Mouse (Mus musculus) ES-E14 (cell line): ENCODE data around the gene Bcl2l1. TPM values are rescaled to one million over a fixed set of nuclear protein-coding genes. Genes with fewer than 3 reads are reported as not detected.

ENCODE experiments used
- DNase-seq: peaks from one replicate; pipeline ENCODE4 v3.0.0-alpha.2; 2013; ENCODE audit warnings: low read depth, low spot score
- H3K27ac ChIP-seq: 2 replicates; pipeline ENCODE4 v1.5.1; 2012; ENCODE audit warnings: low read depth, mild to moderate bottlenecking, low read length, moderate library complexity, mixed read lengths; ENCODE audit not compliant: poor library complexity, insufficient read depth, severe bottlenecking
- H3K36me3 ChIP-seq: 2 replicates; pipeline ENCODE4 v1.6.1; 2012; ENCODE audit warnings: mild to moderate bottlenecking, low read length, moderate library complexity, mixed read lengths; ENCODE audit not compliant: control insufficient read depth, poor library complexity, insufficient read depth, severe bottlenecking
- H3K4me1 ChIP-seq, 2 experiments: fragments of 150-350 bp in 1 of 2; sonication (generic) in 1 of 2; 2 replicates each; pipeline ENCODE4 v1.6.1; 2012; ENCODE audit warnings: low read length in 2 of 2, mild to moderate bottlenecking in 1 of 2, mixed read lengths in 1 of 2; ENCODE audit not compliant: control insufficient read depth in 2 of 2, insufficient read depth in 2 of 2, poor library complexity in 1 of 2
- H3K4me3 ChIP-seq, 2 experiments: fragments of 150-350 bp in 1 of 2; sonication (generic) in 1 of 2; 2 replicates each; pipeline ENCODE4 v1.5.1; 2012; ENCODE audit warnings: low read length in 2 of 2, low read depth in 1 of 2, mild to moderate bottlenecking in 1 of 2, mixed read lengths in 1 of 2; ENCODE audit not compliant: insufficient read depth in 1 of 2, poor library complexity in 1 of 2, severe bottlenecking in 1 of 2
- H3K9ac ChIP-seq: 2 replicates; pipeline ENCODE4 v1.6.1; 2012; ENCODE audit warnings: low read depth, mild to moderate bottlenecking, low read length, mixed read lengths; ENCODE audit not compliant: poor library complexity, insufficient read depth, severe bottlenecking
- H3K9me3 ChIP-seq: fragments of 150-350 bp; sonication (generic); 2 replicates; pipeline ENCODE4 v1.6.1; 2012; ENCODE audit warnings: low read depth, mild to moderate bottlenecking, low read length; ENCODE audit not compliant: control insufficient read depth, insufficient read depth
- CHD2 ChIP-seq: IDR thresholded peaks from 2 replicates; pipeline ENCODE4 v1.6.1; 2014; ENCODE audit warnings: mild to moderate bottlenecking, low read depth, low read length, inconsistent platforms
- HCFC1 ChIP-seq: IDR thresholded peaks from 2 replicates; pipeline ENCODE4 v1.6.1; 2012; ENCODE audit warnings: low read length, inconsistent platforms, borderline replicate concordance; ENCODE audit not compliant: insufficient read depth
- MAFK ChIP-seq: IDR thresholded peaks from 2 replicates; pipeline ENCODE4 v1.6.1; 2014; ENCODE audit warnings: mild to moderate bottlenecking, low read depth, low read length, inconsistent platforms; ENCODE audit not compliant: insufficient read depth
- ZC3H11A ChIP-seq: IDR thresholded peaks from 2 replicates; pipeline ENCODE4 v1.6.1; 2012; ENCODE audit warnings: low read depth, mild to moderate bottlenecking, inconsistent platforms, low read length, borderline replicate concordance
- ZNF384 ChIP-seq: IDR thresholded peaks from 2 replicates; pipeline ENCODE4 v1.6.1; 2012; ENCODE audit warnings: low read depth, low read length, inconsistent platforms
- in situ Hi-C, 2 experiments: fragments of 600-800 bp; cut with MboI; formaldehyde crosslinking; loops; one replicate each; pipeline ENCODE4 v1.15.1; 2025; ENCODE audit warnings: low sequenced_read_pairs in 2 of 2, inconsistent platforms in 1 of 2; ENCODE audit not compliant: unreplicated experiment in 2 of 2
- total RNA-seq: library from RNA; depleted of rRNA; stranded (reverse); fragments of 300-350 nt; gene quantifications from 2 replicates; pipeline ENCODE4 v1.2.3, GENCODE M21; 2012

Bcl2l1 gene
- total RNA-seq, 1 experiment = 34.9 TPM

DNA sequence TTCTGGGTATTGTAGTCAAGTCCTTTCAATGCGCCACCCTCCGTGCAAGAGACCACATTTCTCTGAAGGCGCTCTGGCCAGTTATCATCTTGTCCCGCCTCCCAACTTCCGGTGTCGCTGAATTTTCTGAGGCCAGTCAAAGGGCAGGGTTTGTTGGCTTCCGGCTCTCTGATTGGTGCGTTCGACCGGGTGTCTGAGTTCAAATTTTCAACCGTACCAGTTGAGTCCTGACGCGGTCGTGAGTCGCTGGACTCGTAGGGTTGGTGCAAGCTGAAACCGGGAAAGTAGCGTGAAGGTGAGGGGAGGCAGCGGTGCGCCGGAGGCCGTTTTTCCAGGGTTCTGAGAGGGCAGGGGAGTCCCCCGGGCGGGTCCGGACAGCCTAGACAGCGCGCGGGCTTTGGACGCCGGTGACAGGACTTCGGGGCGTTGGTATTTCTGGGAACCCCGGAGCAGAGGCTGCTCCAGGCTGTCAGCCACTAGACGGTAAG lies 16.3 kb upstream of the Bcl2l1 start, which contains the start of gene Tpx2:
TSS of gene Tpx2 (plus strand) at position 150 of the 488 bp plus-strand sequence.
- H3K4me3 ChIP-seq = peak within 1 kb of the TSS; percentile 86 to 98
- peaks cover 7% of the 10 kb centered on the region for H3K36me3 ChIP-seq
- peak within 1 kb of the TSS; percentile 71 for H3K27ac ChIP-seq
- H3K9ac ChIP-seq = peak within 1 kb of the TSS; percentile 96
- H3K9me3 ChIP-seq = no peaks in the 10 kb centered on the region
- peaks cover 0 to 8% of the 10 kb centered on the region in 2 experiments; a peak in 2 of 4 replicates for H3K4me1 ChIP-seq
- DNase-seq = peak; percentile 99
- in situ Hi-C loops = no loop called here
- no peak for TF ChIP-seq ZC3H11A
- TF ChIP-seq HCFC1 = peak; percentile 88
- no peak for TF ChIP-seq ZNF384
- TF ChIP-seq CHD2 = no peak
- no peak for TF ChIP-seq MAFK

DNA sequence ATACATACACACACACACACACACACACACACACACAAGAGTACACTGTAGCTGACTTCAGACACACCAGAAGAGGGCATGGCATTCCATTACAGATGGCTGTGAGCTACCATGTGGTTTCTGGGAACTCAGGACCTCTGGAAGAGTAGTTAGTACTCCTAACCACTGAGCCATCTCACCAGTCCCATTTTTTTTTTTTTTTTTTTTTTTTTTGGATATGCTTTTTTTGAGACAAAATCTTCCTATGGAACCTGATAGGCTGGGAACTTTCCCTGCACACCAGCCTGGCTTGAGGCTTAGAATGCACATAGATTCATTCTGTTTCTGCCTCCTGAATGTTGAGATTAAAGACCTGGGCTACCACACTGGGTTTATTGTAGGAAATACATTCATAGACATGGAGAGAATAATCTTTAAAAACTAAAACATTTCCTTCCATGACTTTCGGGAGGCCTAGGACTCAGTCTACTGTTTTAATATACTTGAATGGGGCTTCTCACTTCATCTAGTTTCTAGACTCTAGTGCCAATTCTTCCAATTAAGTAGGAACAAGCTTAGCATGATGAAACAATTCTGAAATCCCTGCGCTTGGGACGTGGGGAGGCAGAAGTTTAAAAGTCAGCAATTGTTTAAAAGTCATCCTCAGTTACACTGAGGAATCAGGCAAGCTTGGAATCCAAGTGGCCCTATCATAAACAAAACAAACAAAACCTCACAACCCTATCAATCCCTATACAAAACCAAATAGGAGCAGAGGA lies 15.7 kb upstream of the Bcl2l1 start:
- Histone ChIP-seq H3K36me3 (peaks cover 6% of the 10 kb centered on the region), H3K27ac (no peak overlapping the region), H3K9ac (no peak overlapping the region; the same call in 1 of the 2 replicates), H3K9me3 (no peaks in the 10 kb centered on the region), H3K4me1 (peaks cover 0 to 8% of the 10 kb centered on the region in 2 experiments; a peak in 2 of 4 replicates), H3K4me3 (no peak overlapping the region; a peak in 1 of 4 replicates)
- DNase-seq = no peak
- in situ Hi-C loops = no loop called here
- TF ChIP-seq ZC3H11A (no peak), HCFC1 (no peak), ZNF384 (peak; percentile 24; the same call in 1 of the 2 replicates), CHD2 (no peak), MAFK (no peak)

DNA sequence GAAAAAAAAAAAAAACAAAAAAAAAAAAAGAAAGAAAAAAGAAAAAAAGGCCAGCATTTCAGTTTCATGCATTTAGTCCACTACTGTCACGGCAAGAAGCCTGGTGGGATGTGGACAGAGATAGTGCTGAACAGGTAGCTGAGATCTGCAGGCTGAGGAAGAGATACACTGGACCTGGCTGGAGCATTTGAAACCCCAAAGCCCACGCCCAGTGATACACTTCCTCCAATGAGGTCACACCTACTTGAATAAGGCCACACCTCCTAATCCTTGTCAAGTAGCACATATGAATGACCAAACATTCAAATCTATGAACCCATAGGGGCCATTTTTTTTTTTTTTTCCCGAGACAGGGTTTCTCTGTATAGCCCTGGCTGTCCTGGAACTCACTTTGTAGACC lies 11.2 kb upstream of the Bcl2l1 start:
- no peak for TF ChIP-seq ZNF384
- no peak for TF ChIP-seq ZC3H11A
- no peak for TF ChIP-seq HCFC1
- TF ChIP-seq MAFK = no peak
- TF ChIP-seq CHD2 = no peak
- in situ Hi-C loops = no loop called here
- no peak for DNase-seq
- Histone ChIP-seq H3K27ac (no peak overlapping the region), H3K4me3 (no peak overlapping the region), H3K9me3 (no peaks in the 10 kb centered on the region), H3K9ac (no peak overlapping the region), H3K36me3 (no peaks in the 10 kb centered on the region), H3K4me1 (no peaks in the 10 kb centered on the region; a peak in 1 of 4 replicates)

DNA sequence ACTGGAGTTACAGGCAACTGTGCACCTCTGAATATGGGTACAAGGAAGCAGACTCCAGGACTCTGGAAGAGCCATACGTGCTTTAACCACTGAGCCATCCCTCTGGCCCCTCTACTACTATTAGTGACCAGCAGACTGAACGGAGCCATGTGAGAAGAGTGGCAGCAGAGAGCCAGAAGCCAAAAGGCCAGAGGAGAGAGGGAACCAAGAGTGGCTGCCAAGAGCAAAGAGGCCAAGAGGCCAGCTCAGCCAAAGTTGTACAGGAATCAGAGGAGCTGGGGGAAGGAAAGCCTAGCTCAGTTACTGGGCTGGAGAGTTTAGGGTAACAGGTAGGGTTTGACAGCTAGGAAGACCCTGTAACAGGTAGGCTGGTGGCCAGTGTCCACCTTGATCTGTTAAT lies 7.7 kb upstream of the Bcl2l1 start:
- H3K36me3 ChIP-seq = no peaks in the 10 kb centered on the region
- no peak overlapping the region for H3K4me3 ChIP-seq
- H3K9me3 ChIP-seq = no peaks in the 10 kb centered on the region
- TF ChIP-seq ZC3H11A (no peak), MAFK (no peak), CHD2 (no peak), HCFC1 (no peak), ZNF384 (no peak)
- in situ Hi-C loops = loop anchor here in 1 of 2 experiments (10.0 kb wide), 1 partner anchor 154 kb away; the partner anchor contains the start of gene Mcts2
- no peak overlapping the region for H3K9ac ChIP-seq
- H3K27ac ChIP-seq = no peak overlapping the region
- DNase-seq = no peak
- H3K4me1 ChIP-seq = no peaks in the 10 kb centered on the region
